Mouse (Mus musculus) splenic B cell, adult 2 months (primary cell): ENCODE measurements around the gene Cnih2.
"Not testable (repeated sequence)": the region's sequence is repeated elsewhere in the genome, so short reads cannot be mapped to it uniquely, and the experiment has no call there.

Source experiments
- DNase-seq: peaks from one replicate; pipeline ENCODE4 v3.0.0-alpha.2; 2011; ENCODE audit warnings: low read depth, low spot score
- H3K27me3 ChIP-seq: 2 replicates; pipeline ENCODE4 v1.6.1; 2012; ENCODE audit warnings: mild to moderate bottlenecking, low read length, moderate library complexity, mixed read lengths; ENCODE audit not compliant: control insufficient read depth, poor library complexity, insufficient read depth, severe bottlenecking
- H3K36me3 ChIP-seq: 2 replicates; pipeline ENCODE4 v1.6.1; 2012; ENCODE audit warnings: mild to moderate bottlenecking, low read length, moderate library complexity, mixed read lengths; ENCODE audit not compliant: control insufficient read depth, poor library complexity, insufficient read depth, severe bottlenecking

Cnih2 gene

GRCm38 (mm10) chr19:5106731-5107191 is 8.4 kb upstream of the Cnih2 start, which contains the start of gene Rab1b:
Rab1b (minus strand) TSS chr19:5107072.
- peak; percentile 99 for DNase-seq
- H3K36me3 ChIP-seq: peaks cover 1% of the 10 kb centered on the region; the same call in 1 of the 2 replicates

GRCm38 (mm10) chr19:5106074-5106473 is 7.8 kb upstream of the Cnih2 start:
- Histone ChIP-seq H3K36me3 (peaks cover 1% of the 10 kb centered on the region; the same call in 1 of the 2 replicates), H3K27me3 (no peaks in the 10 kb centered on the region)
- DNase-seq: no peak

More at GRCm38 (mm10) chr19:5106731-5107191, 8.4 kb upstream of the Cnih2 start, which contains the start of gene Rab1b:
- H3K27me3 ChIP-seq: no peaks in the 10 kb centered on the region

GRCm38 (mm10) chr19:5097521-5098362 is 579 bp downstream of the Cnih2 start:
- no peak for DNase-seq
- Histone ChIP-seq H3K36me3 (peaks cover 3% of the 10 kb centered on the region; the same call in 1 of the 2 replicates), H3K27me3 (peaks cover 3% of the 10 kb centered on the region; the same call in 1 of the 2 replicates)

GRCm38 (mm10) chr19:5095887-5096474 is 2.3 kb downstream of the Cnih2 start:
- DNase-seq: no peak
- Histone ChIP-seq H3K27me3 (peaks cover 3% of the 10 kb centered on the region; the same call in 1 of the 2 replicates), H3K36me3 (peaks cover 3% of the 10 kb centered on the region; the same call in 1 of the 2 replicates)

- no peak for DNase-seq
- peaks cover 3% of the 10 kb centered on the region; the same call in 1 of the 2 replicates for H3K27me3 ChIP-seq
- H3K36me3 ChIP-seq: 0 out of 2 replicates have a peak, but pooled peaks cover 1% of the 10 kb centered on the region
Measured at GRCm38 (mm10) chr19:5094746-5095417, 3.4 kb downstream of the Cnih2 start.

- DNase-seq: peak; percentile 89
- peaks cover 3% of the 10 kb centered on the region; the same call in 1 of the 2 replicates for H3K27me3 ChIP-seq
- H3K36me3 ChIP-seq: 0 out of 2 replicates have a peak, but pooled peaks cover under 1% of the 10 kb centered on the region
Measured at GRCm38 (mm10) chr19:5094243-5094632, 4.1 kb downstream of the Cnih2 start.

- no peaks in the 10 kb centered on the region for H3K36me3 ChIP-seq
- DNase-seq: no peak
Measured at GRCm38 (mm10) chr19:5093481-5094242, 4.7 kb downstream of the Cnih2 start.

GRCm38 (mm10) chr19:5092083-5092482 is 6.2 kb downstream of the Cnih2 start:
- Histone ChIP-seq H3K27me3 (peaks cover 3% of the 10 kb centered on the region; the same call in 1 of the 2 replicates), H3K36me3 (no peaks in the 10 kb centered on the region)
- DNase-seq: no peak

More at GRCm38 (mm10) chr19:5093481-5094242, 4.7 kb downstream of the Cnih2 start:
- peaks cover 3% of the 10 kb centered on the region; the same call in 1 of the 2 replicates for H3K27me3 ChIP-seq

GRCm38 (mm10) chr19:5089324-5089723 is 9.0 kb downstream of the Cnih2 start:
- DNase-seq: no peak
- Histone ChIP-seq H3K27me3 (no peaks in the 10 kb centered on the region), H3K36me3 (no peaks in the 10 kb centered on the region)

- no peaks in the 10 kb centered on the region for H3K36me3 ChIP-seq
- H3K27me3 ChIP-seq: no peaks in the 10 kb centered on the region
- peak; percentile 98 for DNase-seq
Measured at GRCm38 (mm10) chr19:5087884-5088728, 10.2 kb downstream of the Cnih2 start, which contains the start of gene Yif1a. Yif1a (plus strand) TSS chr19:5088538.

- DNase-seq, H3K36me3 ChIP-seq, H3K27me3 ChIP-seq: not testable (repeated sequence)
Measured at GRCm38 (mm10) chr19:5086533-5086932, 11.8 kb downstream of the Cnih2 start.

GRCm38 (mm10) chr19:5085145-5085863 is 13.0 kb downstream of the Cnih2 start, which contains the start of gene Tmem151a:
Tmem151a (minus strand) TSS chr19:5085531.
- DNase-seq: peak; percentile 42
- no peaks in the 10 kb centered on the region for H3K36me3 ChIP-seq
- H3K27me3 ChIP-seq: no peaks in the 10 kb centered on the region

GRCm38 (mm10) chr19:5084834-5085144 is 13.5 kb downstream of the Cnih2 start:
- H3K27me3 ChIP-seq: no peaks in the 10 kb centered on the region
- no peak for DNase-seq
- H3K36me3 ChIP-seq: no peaks in the 10 kb centered on the region
